Mouse (Mus musculus) adrenal gland (tissue): Measurements from ENCODE around the gene Hdac10.

Experiments used
- intact Hi-C: fragments of 180-260 bp; cut with DNase I; formaldehyde crosslinking; loops from one replicate; pipeline ENCODE4 v1.15.1; 2025

Hdac10 gene

GRCm38 (mm10) chr15:89124312-89124711 is 4.2 kb downstream of the Hdac10 start:
- intact Hi-C loops, result loop anchor here (5.0 kb wide), 1 partner anchor 88 kb away; the partner anchor contains the start of gene Ppp6r2

GRCm38 (mm10) chr15:89123595-89123994 is 4.9 kb downstream of the Hdac10 start:
- intact Hi-C loops, result loop anchor here (5.0 kb wide), 1 partner anchor 89 kb away; the partner anchor contains the start of gene Ppp6r2

- intact Hi-C loops, result loop anchor here (5.0 kb wide), 1 partner anchor 89 kb away; the partner anchor contains the start of gene Ppp6r2
Measured at GRCm38 (mm10) chr15:89122649-89123366, 5.7 kb downstream of the Hdac10 start, which contains the start of gene Tubgcp6. Tubgcp6 (minus strand) TSS chr15:89123112.

GRCm38 (mm10) chr15:89118007-89118406 is 10.5 kb downstream of the Hdac10 start:
- intact Hi-C loops, result no loop called here

- intact Hi-C loops, result no loop called here
Measured at GRCm38 (mm10) chr15:89110147-89110546, 18.4 kb downstream of the Hdac10 start.

GRCm38 (mm10) chr15:89106976-89107375 is 21.5 kb downstream of the Hdac10 start:
- intact Hi-C loops, result no loop called here

- intact Hi-C loops, result no loop called here
Measured at GRCm38 (mm10) chr15:89106073-89106472, 22.4 kb downstream of the Hdac10 start.

GRCm38 (mm10) chr15:89104425-89104824 is 24.1 kb downstream of the Hdac10 start:
- intact Hi-C loops, result no loop called here

- intact Hi-C loops, result no loop called here
Measured at GRCm38 (mm10) chr15:89103921-89104320, 24.6 kb downstream of the Hdac10 start.

- intact Hi-C loops, result no loop called here
Measured at GRCm38 (mm10) chr15:89102646-89103045, 25.9 kb downstream of the Hdac10 start.

- intact Hi-C loops, result no loop called here
Measured at GRCm38 (mm10) chr15:89100823-89101222, 27.7 kb downstream of the Hdac10 start.

- intact Hi-C loops, result loop anchor here (10.0 kb wide), 1 partner anchor 274 kb away; no protein-coding TSS in a partner anchor
Measured at GRCm38 (mm10) chr15:89098616-89099015, 29.9 kb downstream of the Hdac10 start.

- intact Hi-C loops, result loop anchor here (10.0 kb wide), 1 partner anchor 273 kb away; no protein-coding TSS in a partner anchor
Measured at GRCm38 (mm10) chr15:89097450-89097849, 31.1 kb downstream of the Hdac10 start.

- intact Hi-C loops, result loop anchor here (10.0 kb wide), 1 partner anchor 267 kb away; no protein-coding TSS in a partner anchor
Measured at GRCm38 (mm10) chr15:89092181-89092580, 36.3 kb downstream of the Hdac10 start.

GRCm38 (mm10) chr15:89090662-89091061 is 37.8 kb downstream of the Hdac10 start:
- intact Hi-C loops, result loop anchor here (10.0 kb wide), 1 partner anchor 266 kb away; no protein-coding TSS in a partner anchor

GRCm38 (mm10) chr15:89089248-89090051 is 39.0 kb downstream of the Hdac10 start:
- intact Hi-C loops, result loop anchor here (10.0 kb wide), 1 partner anchor 265 kb away; no protein-coding TSS in a partner anchor

GRCm38 (mm10) chr15:89088607-89089247 is 39.8 kb downstream of the Hdac10 start, which contains the start of gene Selenoo:
Selenoo (plus strand) TSS chr15:89089084.
- intact Hi-C loops, result no loop called here

- intact Hi-C loops, result no loop called here
Measured at GRCm38 (mm10) chr15:89084826-89085225, 43.7 kb downstream of the Hdac10 start.

GRCm38 (mm10) chr15:89083906-89084305 is 44.6 kb downstream of the Hdac10 start:
- intact Hi-C loops, result no loop called here

GRCm38 (mm10) chr15:89078208-89078836 is 50.2 kb downstream of the Hdac10 start:
- intact Hi-C loops, result no loop called here
